Mouse (Mus musculus) ES-E14 (cell line): ENCODE data around the gene Klhl28. TPM values are rescaled to one million over a fixed set of nuclear protein-coding genes. Genes with fewer than 3 reads are reported as not detected.

Experiments
- DNase-seq: peaks from one replicate; pipeline ENCODE4 v3.0.0-alpha.2; 2013; ENCODE audit warnings: low read depth, low spot score
- H3K27ac ChIP-seq: 2 replicates; pipeline ENCODE4 v1.5.1; 2012; ENCODE audit warnings: low read depth, mild to moderate bottlenecking, low read length, moderate library complexity, mixed read lengths; ENCODE audit not compliant: poor library complexity, insufficient read depth, severe bottlenecking
- H3K36me3 ChIP-seq: 2 replicates; pipeline ENCODE4 v1.6.1; 2012; ENCODE audit warnings: mild to moderate bottlenecking, low read length, moderate library complexity, mixed read lengths; ENCODE audit not compliant: control insufficient read depth, poor library complexity, insufficient read depth, severe bottlenecking
- H3K4me1 ChIP-seq, 2 experiments: fragments of 150-350 bp in 1 of 2; sonication (generic) in 1 of 2; 2 replicates each; pipeline ENCODE4 v1.6.1; 2012; ENCODE audit warnings: low read length in 2 of 2, mild to moderate bottlenecking in 1 of 2, mixed read lengths in 1 of 2; ENCODE audit not compliant: control insufficient read depth in 2 of 2, insufficient read depth in 2 of 2, poor library complexity in 1 of 2
- H3K4me3 ChIP-seq, 2 experiments: fragments of 150-350 bp in 1 of 2; sonication (generic) in 1 of 2; 2 replicates each; pipeline ENCODE4 v1.5.1; 2012; ENCODE audit warnings: low read length in 2 of 2, low read depth in 1 of 2, mild to moderate bottlenecking in 1 of 2, mixed read lengths in 1 of 2; ENCODE audit not compliant: insufficient read depth in 1 of 2, poor library complexity in 1 of 2, severe bottlenecking in 1 of 2
- H3K9ac ChIP-seq: 2 replicates; pipeline ENCODE4 v1.6.1; 2012; ENCODE audit warnings: low read depth, mild to moderate bottlenecking, low read length, mixed read lengths; ENCODE audit not compliant: poor library complexity, insufficient read depth, severe bottlenecking
- H3K9me3 ChIP-seq: fragments of 150-350 bp; sonication (generic); 2 replicates; pipeline ENCODE4 v1.6.1; 2012; ENCODE audit warnings: low read depth, mild to moderate bottlenecking, low read length; ENCODE audit not compliant: control insufficient read depth, insufficient read depth
- CHD2 ChIP-seq: IDR thresholded peaks from 2 replicates; pipeline ENCODE4 v1.6.1; 2014; ENCODE audit warnings: mild to moderate bottlenecking, low read depth, low read length, inconsistent platforms
- HCFC1 ChIP-seq: IDR thresholded peaks from 2 replicates; pipeline ENCODE4 v1.6.1; 2012; ENCODE audit warnings: low read length, inconsistent platforms, borderline replicate concordance; ENCODE audit not compliant: insufficient read depth
- MAFK ChIP-seq: IDR thresholded peaks from 2 replicates; pipeline ENCODE4 v1.6.1; 2014; ENCODE audit warnings: mild to moderate bottlenecking, low read depth, low read length, inconsistent platforms; ENCODE audit not compliant: insufficient read depth
- ZC3H11A ChIP-seq: IDR thresholded peaks from 2 replicates; pipeline ENCODE4 v1.6.1; 2012; ENCODE audit warnings: low read depth, mild to moderate bottlenecking, inconsistent platforms, low read length, borderline replicate concordance
- ZNF384 ChIP-seq: IDR thresholded peaks from 2 replicates; pipeline ENCODE4 v1.6.1; 2012; ENCODE audit warnings: low read depth, low read length, inconsistent platforms
- in situ Hi-C, 2 experiments: fragments of 600-800 bp; cut with MboI; formaldehyde crosslinking; loops; one replicate each; pipeline ENCODE4 v1.15.1; 2025; ENCODE audit warnings: low sequenced_read_pairs in 2 of 2, inconsistent platforms in 1 of 2; ENCODE audit not compliant: unreplicated experiment in 2 of 2
- total RNA-seq: library from RNA; depleted of rRNA; stranded (reverse); fragments of 300-350 nt; gene quantifications from 2 replicates; pipeline ENCODE4 v1.2.3, GENCODE M21; 2012; rRNA removed

Gene Klhl28
- total RNA-seq = 9.4 and 10.9 TPM in 2 replicates

GRCm38 (mm10) chr12:64965124-64966026 is at the start of gene Klhl28, which contains the start of gene Togaram1:
Gene Klhl28 (minus strand): TSS chr12:64965534.
Gene Togaram1 (plus strand): TSS chr12:64965804.
- Histone ChIP-seq H3K4me1 (peaks cover 0 to 2% of the 10 kb centered on the region in 2 experiments; a peak in 1 of 4 replicates), H3K4me3 (peak within 1 kb of the TSS; percentile 82 to 90), H3K9me3 (no peaks in the 10 kb centered on the region), H3K9ac (peak within 1 kb of the TSS; percentile 89), H3K27ac (peak within 1 kb of the TSS; percentile 76; the same call in 1 of the 2 replicates), H3K36me3 (peaks cover 5% of the 10 kb centered on the region; the same call in 1 of the 2 replicates)
- in situ Hi-C loops = no loop called here
- peak; percentile 99 for DNase-seq
- TF ChIP-seq CHD2 (peak; percentile 72; the same call in 1 of the 2 replicates), HCFC1 (peak; percentile 97), ZNF384 (no peak)

- no peak for DNase-seq
- Histone ChIP-seq H3K27ac (no peak overlapping the region), H3K36me3 (peaks cover 2% of the 10 kb centered on the region), H3K4me1 (no peaks in the 10 kb centered on the region), H3K9me3 (no peaks in the 10 kb centered on the region), H3K9ac (no peak overlapping the region), H3K4me3 (no peak overlapping the region)
- TF ChIP-seq ZC3H11A = no peak
- TF ChIP-seq CHD2 = no peak
- TF ChIP-seq HCFC1 = no peak
- TF ChIP-seq MAFK = no peak
- TF ChIP-seq ZNF384 = no peak
- in situ Hi-C loops = no loop called here
These were observed 42.4 kb upstream of the Klhl28 start for GRCm38 (mm10) chr12:65007725-65008124.

GRCm38 (mm10) chr12:64977518-64977917 is 12.2 kb upstream of the Klhl28 start:
- no peak for DNase-seq
- Histone ChIP-seq H3K9me3 (no peaks in the 10 kb centered on the region), H3K36me3 (peaks cover 2% of the 10 kb centered on the region; the same call in 1 of the 2 replicates), H3K4me1 (no peaks in the 10 kb centered on the region), H3K9ac (no peak overlapping the region), H3K27ac (no peak overlapping the region), H3K4me3 (no peak overlapping the region)
- in situ Hi-C loops = no loop called here
- no peak for TF ChIP-seq ZC3H11A
- no peak for TF ChIP-seq HCFC1

GRCm38 (mm10) chr12:64976191-64976590 is 10.9 kb upstream of the Klhl28 start:
- Histone ChIP-seq H3K27ac (no peak overlapping the region), H3K4me1 (no peaks in the 10 kb centered on the region), H3K9ac (no peak overlapping the region), H3K36me3 (peaks cover 2% of the 10 kb centered on the region; the same call in 1 of the 2 replicates), H3K4me3 (no peak overlapping the region), H3K9me3 (no peaks in the 10 kb centered on the region)
- in situ Hi-C loops = no loop called here
- DNase-seq = no peak
- TF ChIP-seq MAFK (no peak), HCFC1 (no peak), CHD2 (no peak), ZNF384 (no peak), ZC3H11A (no peak)

- H3K4me1 ChIP-seq = no peaks in the 10 kb centered on the region
- in situ Hi-C loops = no loop called here
- no peak overlapping the region for H3K4me3 ChIP-seq
- TF ChIP-seq HCFC1 = no peak
- TF ChIP-seq ZC3H11A = no peak
- no peak for TF ChIP-seq MAFK
- TF ChIP-seq CHD2 = no peak
- TF ChIP-seq ZNF384 = no peak
- no peak for DNase-seq
- H3K27ac ChIP-seq = no peak overlapping the region
- peaks cover 2% of the 10 kb centered on the region; the same call in 1 of the 2 replicates for H3K36me3 ChIP-seq
- H3K9ac ChIP-seq = no peak overlapping the region
- H3K9me3 ChIP-seq = no peaks in the 10 kb centered on the region
These were observed 10.2 kb upstream of the Klhl28 start for GRCm38 (mm10) chr12:64975558-64975957.
